Comparison of ENCODE assay signal across 15 mouse cellular contexts in the genomic region with DNA sequence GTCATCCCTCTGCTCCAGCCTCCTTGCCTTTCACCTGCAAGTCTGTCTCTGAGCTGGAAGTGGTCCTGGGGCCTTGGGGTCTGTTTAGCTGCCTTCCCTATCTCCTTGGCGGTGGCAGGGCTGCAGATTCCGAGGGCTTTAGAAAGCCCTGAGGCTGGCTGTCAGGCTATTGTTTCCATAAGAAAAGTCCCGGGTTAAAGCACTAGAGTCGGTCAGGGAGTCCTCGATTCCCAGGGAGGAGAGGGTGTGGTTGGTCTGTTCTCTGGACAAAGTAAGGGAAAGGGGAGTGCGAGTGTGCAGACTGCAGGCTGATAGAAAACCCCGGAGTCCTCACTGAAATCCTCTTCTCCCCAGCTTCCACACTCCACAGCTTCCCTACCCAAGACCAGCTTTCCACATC. TPM values are rescaled to one million over a fixed set of nuclear protein-coding genes. Genes with fewer than 3 reads are reported as not detected.
DNase-seq lines count a peak whose midpoint lies in the region; ATAC-seq and TF ChIP-seq lines count a peak whose summit lies in the region.
"Had no signal": no experiment of that assay in that cellular context is flagged by ENCODE, and none has a peak within 500 bp of the region (broad histone marks: within the 10 kb centered on the region; RNA-seq: fewer than 3 reads in every experiment).

No protein-coding gene starts in this region.

- peaks cover 26% of the 10 kb centered on the region for H3K27me3 ChIP-seq in midbrain, embryonic 10.5 days (ENCODE audit: low read depth, poor library complexity, severe bottlenecking)
- H3K27me3 ChIP-seq in midbrain, postnatal 0 days (ENCODE audit: insufficient read depth, low read length) = no peaks in the 10 kb centered on the region
- H3K27me3 ChIP-seq in forebrain, embryonic 13.5 days = no peaks in the 10 kb centered on the region
- no peaks in the 10 kb centered on the region for H3K27me3 ChIP-seq in hindbrain, embryonic 16.5 days (replicated peaks; ENCODE audit: control insufficient read depth, insufficient read depth, low read length)
- H3K27me3 ChIP-seq: limb, embryonic 15.5 days had no signal

- no peak for TF ChIP-seq CTCF in midbrain, postnatal 0 days (IDR thresholded peaks at IDR 0.05)

- H3K4me1 ChIP-seq in midbrain, embryonic 10.5 days = peaks cover 71% of the 10 kb centered on the region
- peaks cover 3% of the 10 kb centered on the region; the same call in 1 of the 2 replicates for H3K4me1 ChIP-seq in midbrain, postnatal 0 days (ENCODE audit: insufficient read depth, low read length)
- peaks cover 66% of the 10 kb centered on the region for H3K4me1 ChIP-seq in forebrain, embryonic 13.5 days
- peaks cover 22% of the 10 kb centered on the region for H3K4me1 ChIP-seq in hindbrain, embryonic 16.5 days (ENCODE audit: control insufficient read depth, insufficient read depth, low read depth, low read length)

- no peaks in the 10 kb centered on the region for H3K9me3 ChIP-seq in midbrain, embryonic 10.5 days (replicated peaks)
- H3K9me3 ChIP-seq in midbrain, postnatal 0 days (ENCODE audit: low read length) = no peaks in the 10 kb centered on the region
- H3K9me3 ChIP-seq in forebrain, embryonic 13.5 days (replicated peaks) = no peaks in the 10 kb centered on the region
- H3K9me3 ChIP-seq in hindbrain, embryonic 16.5 days (ENCODE audit: control insufficient read depth, low read length) = no peaks in the 10 kb centered on the region
- H3K9me3 ChIP-seq: limb, embryonic 15.5 days had no signal

- 13% methylated on average over 7 of the region's 7 CpGs for WGBS in midbrain, embryonic 10.5 days
- WGBS in midbrain, postnatal 0 days = 31% methylated on average over 7 of the region's 7 CpGs
- WGBS in forebrain, embryonic 13.5 days = 11% methylated on average over 7 of the region's 7 CpGs
- 23% methylated on average over 7 of the region's 7 CpGs for WGBS in hindbrain, embryonic 16.5 days

- no peak for DNase-seq in midbrain, embryonic 10.5 days (ENCODE audit: low spot score)
- no peak for DNase-seq in midbrain, postnatal 0 days (ENCODE audit: low spot score)
- DNase-seq in yolk sac, embryonic 10.5 days (ENCODE audit: low spot score) = peak; percentile 3
- no peak for DNase-seq in cerebellum, adult 9-11 months
- DNase-seq: kidney, adult 8-10 months; lung, adult 2 months; right cerebral cortex, adult 18-20 months had no signal

- H3K36me3 ChIP-seq in midbrain, embryonic 10.5 days = peaks cover 23% of the 10 kb centered on the region
- H3K36me3 ChIP-seq in midbrain, postnatal 0 days (ENCODE audit: insufficient read depth, low read length) = peaks cover 7% of the 10 kb centered on the region; the same call in 1 of the 2 replicates
- H3K36me3 ChIP-seq in forebrain, embryonic 13.5 days (ENCODE audit: poor library complexity, severe bottlenecking) = peaks cover 11% of the 10 kb centered on the region
- H3K36me3 ChIP-seq in hindbrain, embryonic 16.5 days (ENCODE audit: control insufficient read depth, insufficient read depth, low read length) = no peaks in the 10 kb centered on the region; the same call in 1 of the 2 replicates
- H3K36me3 ChIP-seq: limb, embryonic 15.5 days had no signal

- H3K4me3 ChIP-seq in midbrain, embryonic 10.5 days = peak overlapping the region; percentile 30; the same call in 1 of the 2 replicates
- no peak overlapping the region for H3K4me3 ChIP-seq in midbrain, postnatal 0 days (ENCODE audit: low read depth, low read length)
- H3K4me3 ChIP-seq in forebrain, embryonic 13.5 days = peak overlapping the region; percentile 78
- H3K4me3 ChIP-seq in hindbrain, embryonic 16.5 days (ENCODE audit: low read length) = no peak overlapping the region
- H3K4me3 ChIP-seq: limb, embryonic 15.5 days had no signal

- no peak overlapping the region for H3K4me2 ChIP-seq in midbrain, postnatal 0 days (ENCODE audit: low read depth, low read length, poor library complexity, severe bottlenecking)
- H3K4me2 ChIP-seq in forebrain, embryonic 13.5 days = peak overlapping the region; percentile 85
- H3K4me2 ChIP-seq in hindbrain, embryonic 16.5 days (ENCODE audit: low read length) = peak overlapping the region; percentile 21
- H3K4me2 ChIP-seq: limb, embryonic 15.5 days had no signal

- no peak overlapping the region for H3K9ac ChIP-seq in midbrain, postnatal 0 days (replicated peaks; ENCODE audit: low read length, poor library complexity, severe bottlenecking)
- peak overlapping the region; percentile 54 for H3K9ac ChIP-seq in forebrain, embryonic 13.5 days
- peak overlapping the region; percentile 23; the same call in 1 of the 2 replicates for H3K9ac ChIP-seq in hindbrain, embryonic 16.5 days (ENCODE audit: low read depth, low read length)
- H3K9ac ChIP-seq: limb, embryonic 15.5 days had no signal

- peak overlapping the region; percentile 60 for H3K27ac ChIP-seq in midbrain, embryonic 10.5 days (replicated peaks)
- H3K27ac ChIP-seq in midbrain, postnatal 0 days (ENCODE audit: low read depth, low read length) = no peak overlapping the region
- H3K27ac ChIP-seq in forebrain, embryonic 13.5 days = no peak overlapping the region; the same call in 1 of the 2 replicates
- no peak overlapping the region for H3K27ac ChIP-seq in hindbrain, embryonic 16.5 days (ENCODE audit: low read depth, low read length)
- H3K27ac ChIP-seq: limb, embryonic 15.5 days; macrophage had no signal

- no peak for ATAC-seq in midbrain, postnatal 0 days (ENCODE audit: low FRiP score)
- ATAC-seq in forebrain, embryonic 13.5 days = no peak
- ATAC-seq in hindbrain, embryonic 16.5 days = no peak
- no peak for ATAC-seq in megakaryocyte progenitor cell, adult 5-6 weeks (replicated peaks; ENCODE audit: poor library complexity)
- ATAC-seq: activated CD4-positive, CD25-positive, alpha-beta regulatory T cell, adult 4 months had no signal

RNA-seq across cellular contexts. Expression of gene Vat1, which starts 4.2 kb away (rescaled TPM):
- polyA plus RNA-seq in midbrain, embryonic 10.5 days (2016; fragmentation: Nextera tagmentation; extraction: Ambion mirVana) = 36.1 and 47.7 TPM in 2 replicates
- 313 and 334 TPM in 2 replicates for total RNA-seq in midbrain, postnatal 0 days (2014; rRNA removed)
- 143 and 146 TPM in 2 replicates for polyA plus RNA-seq in midbrain, postnatal 0 days (2015; fragmentation: Nextera tagmentation; extraction: Ambion mirVana)
- 61.3 and 67.0 TPM in 2 replicates for polyA plus RNA-seq in forebrain, embryonic 13.5 days (2015; fragmentation: Nextera tagmentation; extraction: Ambion mirVana)
- 125 and 134 TPM in 2 replicates for polyA plus RNA-seq in hindbrain, embryonic 16.5 days (2015; fragmentation: Nextera tagmentation; extraction: Ambion mirVana)
- total RNA-seq in megakaryocyte progenitor cell, adult 5-6 weeks (2015) = 83.6 and 92.8 TPM in 2 replicates
- total RNA-seq in megakaryocyte progenitor cell, adult 5-6 weeks (2017) = 47.9 and 50.0 TPM in 2 replicates

RNA-seq across cellular contexts. Expression of gene Rnd2, which starts 5.4 kb away (rescaled TPM):
- polyA plus RNA-seq in midbrain, embryonic 10.5 days (2016; fragmentation: Nextera tagmentation; extraction: Ambion mirVana) = 38.8 and 57.7 TPM in 2 replicates
- total RNA-seq in midbrain, postnatal 0 days (2014; rRNA removed) = 90.5 and 96.3 TPM in 2 replicates
- polyA plus RNA-seq in midbrain, postnatal 0 days (2015; fragmentation: Nextera tagmentation; extraction: Ambion mirVana) = 95.7 and 104 TPM in 2 replicates
- polyA plus RNA-seq in forebrain, embryonic 13.5 days (2015; fragmentation: Nextera tagmentation; extraction: Ambion mirVana) = 155 and 197 TPM in 2 replicates
- polyA plus RNA-seq in hindbrain, embryonic 16.5 days (2015; fragmentation: Nextera tagmentation; extraction: Ambion mirVana) = 83.2 and 90.6 TPM in 2 replicates
- total RNA-seq in megakaryocyte progenitor cell, adult 5-6 weeks (2015) = 2.0 and 3.9 TPM in 2 replicates
- total RNA-seq in megakaryocyte progenitor cell, adult 5-6 weeks (2017) = 1.00 and 3.9 TPM in 2 replicates

RNA-seq across cellular contexts. Expression of gene Ifi35, which starts 22.0 kb away (rescaled TPM):
- polyA plus RNA-seq in midbrain, embryonic 10.5 days (2016; fragmentation: Nextera tagmentation; extraction: Ambion mirVana) = 3.2 and 4.0 TPM in 2 replicates
- 1.9 and 3.3 TPM in 2 replicates for total RNA-seq in midbrain, postnatal 0 days (2014; rRNA removed)
- 4.5 TPM in 2 replicates for polyA plus RNA-seq in midbrain, postnatal 0 days (2015; fragmentation: Nextera tagmentation; extraction: Ambion mirVana)
- polyA plus RNA-seq in forebrain, embryonic 13.5 days (2015; fragmentation: Nextera tagmentation; extraction: Ambion mirVana) = 2.3 and 2.5 TPM in 2 replicates
- 3.9 and 4.8 TPM in 2 replicates for polyA plus RNA-seq in hindbrain, embryonic 16.5 days (2015; fragmentation: Nextera tagmentation; extraction: Ambion mirVana)
- total RNA-seq in megakaryocyte progenitor cell, adult 5-6 weeks (2015) = 27.2 and 31.7 TPM in 2 replicates
- 31.1 and 32.6 TPM in 2 replicates for total RNA-seq in megakaryocyte progenitor cell, adult 5-6 weeks (2017)

RNA-seq across cellular contexts. Expression of gene Rpl27, which starts 28.1 kb away (rescaled TPM):
- polyA plus RNA-seq in midbrain, embryonic 10.5 days (2016; fragmentation: Nextera tagmentation; extraction: Ambion mirVana) = 382 and 448 TPM in 2 replicates
- 605 and 614 TPM in 2 replicates for total RNA-seq in midbrain, postnatal 0 days (2014; rRNA removed)
- 227 and 260 TPM in 2 replicates for polyA plus RNA-seq in midbrain, postnatal 0 days (2015; fragmentation: Nextera tagmentation; extraction: Ambion mirVana)
- polyA plus RNA-seq in forebrain, embryonic 13.5 days (2015; fragmentation: Nextera tagmentation; extraction: Ambion mirVana) = 338 and 387 TPM in 2 replicates
- polyA plus RNA-seq in hindbrain, embryonic 16.5 days (2015; fragmentation: Nextera tagmentation; extraction: Ambion mirVana) = 204 and 207 TPM in 2 replicates
- total RNA-seq in megakaryocyte progenitor cell, adult 5-6 weeks (2015) = 500 and 587 TPM in 2 replicates
- 3,389 and 3,728 TPM in 2 replicates for total RNA-seq in megakaryocyte progenitor cell, adult 5-6 weeks (2017)

RNA-seq across cellular contexts. Expression of gene Ptges3l, which starts 45.1 kb away (rescaled TPM):
- polyA plus RNA-seq in midbrain, embryonic 10.5 days (2016; fragmentation: Nextera tagmentation; extraction: Ambion mirVana) = 2.4 and 3.7 TPM in 2 replicates
- total RNA-seq in midbrain, postnatal 0 days (2014; rRNA removed) = 0.66 and 2.7 TPM in 2 replicates
- polyA plus RNA-seq in midbrain, postnatal 0 days (2015; fragmentation: Nextera tagmentation; extraction: Ambion mirVana) = 2.9 TPM in 2 replicates
- 1.2 TPM in 2 replicates for polyA plus RNA-seq in forebrain, embryonic 13.5 days (2015; fragmentation: Nextera tagmentation; extraction: Ambion mirVana)
- 3.1 and 3.9 TPM in 2 replicates for polyA plus RNA-seq in hindbrain, embryonic 16.5 days (2015; fragmentation: Nextera tagmentation; extraction: Ambion mirVana)
- total RNA-seq in megakaryocyte progenitor cell, adult 5-6 weeks (2015) = 0.17 and 0.42 TPM in 2 replicates
- total RNA-seq in megakaryocyte progenitor cell, adult 5-6 weeks (2017) = 0.71 and 4.1 TPM in 2 replicates
- total RNA-seq: common myeloid progenitor, adult 5-6 weeks; hematopoietic stem cell, adult 5-6 weeks had no signal

Comparison
In these comparisons a context has a peak if more than half of its experiments do, and no peak if none do; other contexts are left out.
1. H3K4me3 ChIP-seq: peak in midbrain, embryonic 10.5 days (single experiment) and forebrain, embryonic 13.5 days (single experiment); none in midbrain, postnatal 0 days (single experiment) and hindbrain, embryonic 16.5 days (single experiment).